Comparison of ENCODE assay signal across 9 mouse cellular contexts in genomic region chr10:84056323-84057169, GRCm38 (mm10).
DNase-seq lines count a peak whose midpoint lies in the region.
"Had no signal": no experiment of that assay in that cellular context is flagged by ENCODE, and none has a peak within 500 bp of the region (broad histone marks: within the 10 kb centered on the region; RNA-seq: fewer than 3 reads in every experiment).

No protein-coding gene starts in this region.

- intact Hi-C loops in heart, postnatal 10 days (cut with DNase I) = no loop called here

- DNase-seq in heart, adult 18-20 months = peak; percentile 47 to 56
- DNase-seq in heart, adult 9 months (ENCODE audit: low spot score in 2 of 2) = no peak
- DNase-seq in 3134 (ENCODE audit: extremely low read depth, insufficient read length, low spot score) (peak; percentile 30), ZHBTc4 (ENCODE audit: low read depth, low spot score) (peak; percentile 28)
- peak; percentile 40 to 51 for DNase-seq in heart, postnatal 10 days
- no peak for DNase-seq in thymus, postnatal 14 days
- no peak for DNase-seq in layer of hippocampus, adult 8-10 months (ENCODE audit: low spot score in 2 of 2)
- DNase-seq in layer of hippocampus, adult 18-20 months (ENCODE audit: low spot score in 2 of 2) = no peak
- DNase-seq: cerebellum, adult 11 months had no signal

Comparison
In these comparisons a context has a peak if more than half of its experiments do, and no peak if none do; other contexts are left out.
1. DNase-seq: peak in heart, adult 18-20 months (2 of 2), 3134 (single experiment), ZHBTc4 (single experiment) and heart, postnatal 10 days (2 of 2); none in heart, adult 9 months (0 of 2), thymus, postnatal 14 days (single experiment), layer of hippocampus, adult 8-10 months (0 of 2) and layer of hippocampus, adult 18-20 months (0 of 2).